Mouse (Mus musculus): ENCODE measurements around the gene Trim9. TPM values are rescaled to one million over a fixed set of nuclear protein-coding genes. Genes with fewer than 3 reads are reported as not detected.

Trim9 gene
- total RNA-seq, 4 experiments from 2014 or later = 0.09 to 0.19 (median 0.11) TPM; not detected in 1

GRCm38 (mm10) chr12:70214281-70214680 is 133.1 kb downstream of the Trim9 start:
- no peak for DNase-seq (ENCODE audit: low spot score)

- no peak for DNase-seq (ENCODE audit: low spot score)
These were observed 133.8 kb downstream of the Trim9 start for GRCm38 (mm10) chr12:70213601-70214000.

- no peak for DNase-seq (ENCODE audit: low spot score)
These were observed 134.9 kb downstream of the Trim9 start for GRCm38 (mm10) chr12:70212501-70212900.

GRCm38 (mm10) chr12:70208214-70208613 is 139.2 kb downstream of the Trim9 start:
- no peak for DNase-seq (ENCODE audit: low spot score)

GRCm38 (mm10) chr12:70204433-70204832 is 143.0 kb downstream of the Trim9 start:
- DNase-seq (ENCODE audit: low spot score) = no peak

- DNase-seq (ENCODE audit: low spot score) = no peak
These were observed 145.4 kb downstream of the Trim9 start for GRCm38 (mm10) chr12:70201926-70202529.

GRCm38 (mm10) chr12:70196341-70196740 is 151.1 kb downstream of the Trim9 start:
- DNase-seq (ENCODE audit: low spot score) = no peak

GRCm38 (mm10) chr12:70195426-70195825 is 152.0 kb downstream of the Trim9 start:
- no peak for DNase-seq (ENCODE audit: low spot score)

Other genes with a start within 250 kb of the Trim9 start
- 10 to 100 TPM; 13.1 to 17.0 (median 14.7) TPM for gene Nin, start 233.9 kb downstream of the Trim9 start, total RNA-seq (2022)
- not detected for gene Abhd12b, start 193.5 kb downstream of the Trim9 start, total RNA-seq (2022)
- 10 to 100 TPM in 1 of 4 experiments, 1 to 10 TPM in 3; 2.4 to 13.7 (median 2.9) TPM for gene Pygl, start 116.1 kb downstream of the Trim9 start, total RNA-seq (2022)
- gene Tmx1, start 105.5 kb upstream of the Trim9 start, total RNA-seq (2022) = 10 to 100 TPM; 25.4 to 35.4 (median 30.8) TPM

Measured in heart, adult 8-10 months (tissue).